In genomic region chr4:137995399-137995798, GRCm38 (mm10) we compare ENCODE assay signal across 8 mouse cellular contexts. TPM values are rescaled to one million over a fixed set of nuclear protein-coding genes. Genes with fewer than 3 reads are reported as not detected.
DNase-seq lines count a peak whose midpoint lies in the region; ATAC-seq lines count a peak whose summit lies in the region.

No protein-coding gene starts in this region.

- peaks cover 31% of the 10 kb centered on the region for H3K4me1 ChIP-seq in embryonic facial prominence, embryonic 13.5 days
- H3K4me1 ChIP-seq in hindbrain, embryonic 12.5 days, result peaks cover 39% of the 10 kb centered on the region
- H3K4me1 ChIP-seq in liver, embryonic 12.5 days, result peaks cover 32% of the 10 kb centered on the region
- H3K4me1 ChIP-seq in neural tube, embryonic 13.5 days (replicated peaks), result peaks cover 58% of the 10 kb centered on the region

- DNase-seq in cerebellum, adult 18-20 months, result peak; percentile 54 to 61
- no peak for DNase-seq in cerebellum, postnatal 4 days (ENCODE audit: low spot score in 2 of 2)
- no peak for DNase-seq in right cerebral cortex, postnatal 36 days (ENCODE audit: low spot score in 2 of 2)

- no peak for ATAC-seq in embryonic facial prominence, embryonic 13.5 days (ENCODE audit: insufficient number of reproducible peaks, insufficient read depth, low FRiP score, low TSS enrichment, low read depth)
- no peak for ATAC-seq in hindbrain, embryonic 12.5 days (ENCODE audit: low FRiP score)
- ATAC-seq in liver, embryonic 12.5 days, result no peak
- no peak for ATAC-seq in neural tube, embryonic 13.5 days (ENCODE audit: low read depth)
- ATAC-seq in frontal cortex, adult (ENCODE audit: low TSS enrichment), result no peak

- WGBS in embryonic facial prominence, embryonic 13.5 days, result 79% methylated on average over 12 of the region's 12 CpGs
- WGBS in hindbrain, embryonic 12.5 days, result 78% methylated on average over 12 of the region's 12 CpGs
- WGBS in liver, embryonic 12.5 days (ENCODE audit: insufficient replicate concordance), result 76% methylated on average over 12 of the region's 12 CpGs
- 71% methylated on average over 12 of the region's 12 CpGs for WGBS in neural tube, embryonic 13.5 days

- peaks cover 22% of the 10 kb centered on the region for H3K27me3 ChIP-seq in embryonic facial prominence, embryonic 13.5 days
- no peaks in the 10 kb centered on the region for H3K27me3 ChIP-seq in hindbrain, embryonic 12.5 days
- peaks cover 18% of the 10 kb centered on the region for H3K27me3 ChIP-seq in liver, embryonic 12.5 days (replicated peaks)
- H3K27me3 ChIP-seq in neural tube, embryonic 13.5 days, result no peaks in the 10 kb centered on the region

- peak overlapping the region; percentile 98 for H3K9ac ChIP-seq in embryonic facial prominence, embryonic 13.5 days
- H3K9ac ChIP-seq in hindbrain, embryonic 12.5 days, result peak overlapping the region; percentile 100; the same call in 1 of the 2 replicates
- 0 out of 2 replicates have a peak overlapping the region, but pooled peaks have one; percentile 98 for H3K9ac ChIP-seq in liver, embryonic 12.5 days
- H3K9ac ChIP-seq in neural tube, embryonic 13.5 days, result peak overlapping the region; percentile 97

- H3K4me2 ChIP-seq in embryonic facial prominence, embryonic 13.5 days, result peak overlapping the region; percentile 86
- peak overlapping the region; percentile 84 for H3K4me2 ChIP-seq in hindbrain, embryonic 12.5 days (replicated peaks)
- peak overlapping the region; percentile 86 for H3K4me2 ChIP-seq in liver, embryonic 12.5 days
- peak overlapping the region; percentile 87 for H3K4me2 ChIP-seq in neural tube, embryonic 13.5 days

- H3K9me3 ChIP-seq in embryonic facial prominence, embryonic 13.5 days, result no peaks in the 10 kb centered on the region
- H3K9me3 ChIP-seq in hindbrain, embryonic 12.5 days (replicated peaks), result no peaks in the 10 kb centered on the region
- H3K9me3 ChIP-seq in liver, embryonic 12.5 days (replicated peaks), result no peaks in the 10 kb centered on the region
- no peaks in the 10 kb centered on the region for H3K9me3 ChIP-seq in neural tube, embryonic 13.5 days

- peak overlapping the region; percentile 95 for H3K4me3 ChIP-seq in embryonic facial prominence, embryonic 13.5 days
- H3K4me3 ChIP-seq in hindbrain, embryonic 12.5 days, result peak overlapping the region; percentile 100
- peak overlapping the region; percentile 98 for H3K4me3 ChIP-seq in liver, embryonic 12.5 days
- H3K4me3 ChIP-seq in neural tube, embryonic 13.5 days, result peak overlapping the region; percentile 68

- no peak overlapping the region for H3K27ac ChIP-seq in embryonic facial prominence, embryonic 13.5 days
- H3K27ac ChIP-seq in hindbrain, embryonic 12.5 days, result no peak overlapping the region
- H3K27ac ChIP-seq in liver, embryonic 12.5 days, result no peak overlapping the region
- no peak overlapping the region for H3K27ac ChIP-seq in neural tube, embryonic 13.5 days (replicated peaks)

- H3K36me3 ChIP-seq in embryonic facial prominence, embryonic 13.5 days, result peaks cover 33% of the 10 kb centered on the region
- H3K36me3 ChIP-seq in hindbrain, embryonic 12.5 days, result peaks cover 32% of the 10 kb centered on the region
- H3K36me3 ChIP-seq in liver, embryonic 12.5 days, result peaks cover 51% of the 10 kb centered on the region
- peaks cover 29% of the 10 kb centered on the region for H3K36me3 ChIP-seq in neural tube, embryonic 13.5 days

RNA-seq across cellular contexts. Expression of gene Eif4g3, which starts 2.6 kb away (rescaled TPM):
- 38.9 and 42.7 TPM in 2 replicates for polyA plus RNA-seq in embryonic facial prominence, embryonic 13.5 days (2015; fragmentation: Nextera tagmentation; extraction: Ambion mirVana)
- 61.6 and 61.7 TPM in 2 replicates for polyA plus RNA-seq in hindbrain, embryonic 12.5 days (2016; fragmentation: Nextera tagmentation; extraction: Ambion mirVana)
- polyA plus RNA-seq in liver, embryonic 12.5 days (2016; fragmentation: Nextera tagmentation; extraction: Ambion mirVana), result 15.2 and 15.8 TPM in 2 replicates
- 51.1 TPM in 2 replicates for polyA plus RNA-seq in neural tube, embryonic 13.5 days (2015; fragmentation: Nextera tagmentation; extraction: Ambion mirVana)

Comparison
In these comparisons a context has a peak if more than half of its experiments do, and no peak if none do; other contexts are left out.
1. DNase-seq: peak in cerebellum, adult 18-20 months (2 of 2); none in cerebellum, postnatal 4 days (0 of 2) and right cerebral cortex, postnatal 36 days (0 of 2).
2. Peak in every context shown above with its lines, with median percentiles within 50 percentile points of each other: H3K4me2 ChIP-seq, H3K4me3 ChIP-seq and H3K9ac ChIP-seq.